Mouse (Mus musculus) left cerebral cortex, postnatal 36 days (tissue): ENCODE data around the gene Nkd1. TPM values are rescaled to one million over a fixed set of nuclear protein-coding genes. Genes with fewer than 3 reads are reported as not detected.

Experiments
- DNase-seq, 2 experiments: peaks; one replicate each; pipeline ENCODE4 v3.0.0; 2021 to 2022; ENCODE audit warnings: low spot score in 2 of 2, mixed read lengths in 1 of 2
- intact Hi-C: fragments of 180-260 bp; cut with DNase I; formaldehyde crosslinking; loops from one replicate; pipeline ENCODE4 v1.15.1; 2025
- total RNA-seq, 2 experiments: library from RNA; stranded (reverse); gene quantifications; 2 replicates each; pipeline ENCODE4 v1.2.3; 2021

Gene Nkd1
- total RNA-seq, 2 experiments from 2014 or later = 18.8 to 18.9 TPM

DNA sequence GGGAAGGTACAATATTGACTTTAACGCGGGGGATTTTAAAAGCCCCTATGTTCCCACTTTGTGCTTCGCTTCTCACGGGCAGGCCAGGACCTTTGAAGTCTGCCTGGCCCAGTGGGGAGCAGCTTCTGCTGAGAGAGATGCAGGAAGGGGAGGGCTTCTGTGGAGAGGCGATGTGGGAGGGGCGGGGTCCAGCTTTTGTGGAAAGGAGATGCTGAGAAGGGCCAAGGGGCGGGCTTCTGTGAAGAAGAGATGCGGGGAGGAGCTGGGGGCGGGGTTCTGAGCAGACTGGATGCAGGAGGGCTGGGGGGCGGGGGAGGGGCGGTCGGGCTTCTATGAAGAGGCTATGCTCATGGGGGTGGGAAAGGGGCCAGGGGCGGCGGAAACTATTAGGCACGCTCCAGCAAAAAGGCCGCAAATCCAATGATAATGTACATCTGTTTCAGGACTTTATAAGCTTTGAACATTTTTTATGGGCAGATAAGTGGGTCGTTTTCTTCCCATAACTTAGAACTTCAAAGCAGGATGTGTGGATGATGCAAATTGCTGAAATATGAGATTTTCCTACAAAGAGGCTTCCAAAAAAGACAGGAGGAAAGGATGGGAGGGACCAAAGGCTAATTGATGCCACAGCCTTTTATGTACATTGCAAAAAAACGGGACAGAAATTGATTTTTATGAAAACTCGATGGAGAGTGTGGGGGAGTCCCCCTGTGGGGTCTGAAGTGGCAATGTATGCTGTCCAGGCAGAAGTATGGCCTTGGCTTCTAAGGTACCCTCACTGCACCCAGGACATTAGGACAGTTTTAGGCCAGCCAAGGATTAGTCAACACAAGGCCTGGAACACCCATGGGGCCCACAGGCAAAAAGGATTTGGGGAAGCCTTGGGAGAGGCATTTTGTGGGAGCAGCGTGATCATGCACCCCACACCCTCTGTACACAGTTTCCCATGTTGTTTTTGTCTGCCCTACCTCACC, 83.2 kb downstream of the Nkd1 start:
- DNase-seq = peak in 1 of 2 experiments; percentile 26
- intact Hi-C loops = no loop called here

DNA sequence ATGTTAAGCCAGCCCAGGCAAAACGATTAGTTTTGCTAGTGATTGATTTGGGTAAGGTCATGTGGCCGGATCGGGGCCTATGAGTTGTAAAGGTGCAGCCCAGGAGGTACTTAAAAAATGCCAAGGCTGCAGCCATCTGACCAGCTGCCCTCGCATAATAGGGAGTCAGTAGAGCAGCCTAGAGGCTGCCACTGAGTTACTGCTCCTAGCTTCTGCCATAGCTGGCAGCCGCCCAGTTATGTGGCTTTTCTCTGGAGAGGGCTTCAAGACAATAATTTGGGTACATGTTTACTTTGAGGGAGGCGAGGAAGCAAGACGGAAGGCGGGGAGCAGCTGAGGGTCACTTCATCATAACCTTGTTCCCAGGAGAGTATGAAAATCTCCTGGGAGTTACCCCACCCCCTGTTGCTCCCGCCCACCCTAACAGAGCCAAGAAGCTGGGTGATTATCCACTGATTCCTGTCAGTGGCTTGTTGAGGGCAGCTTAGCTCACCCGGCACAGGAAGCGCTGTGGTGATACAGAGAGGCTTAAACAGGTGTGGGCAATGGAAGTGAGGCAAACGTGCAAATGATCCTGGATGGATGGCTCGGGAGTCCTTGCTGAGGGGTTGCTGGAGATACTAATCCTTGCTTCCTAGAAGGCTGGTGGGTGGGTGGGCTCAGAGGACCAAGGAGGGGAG, 84.3 kb downstream of the Nkd1 start:
- intact Hi-C loops = no loop called here
- DNase-seq = no peak

DNA sequence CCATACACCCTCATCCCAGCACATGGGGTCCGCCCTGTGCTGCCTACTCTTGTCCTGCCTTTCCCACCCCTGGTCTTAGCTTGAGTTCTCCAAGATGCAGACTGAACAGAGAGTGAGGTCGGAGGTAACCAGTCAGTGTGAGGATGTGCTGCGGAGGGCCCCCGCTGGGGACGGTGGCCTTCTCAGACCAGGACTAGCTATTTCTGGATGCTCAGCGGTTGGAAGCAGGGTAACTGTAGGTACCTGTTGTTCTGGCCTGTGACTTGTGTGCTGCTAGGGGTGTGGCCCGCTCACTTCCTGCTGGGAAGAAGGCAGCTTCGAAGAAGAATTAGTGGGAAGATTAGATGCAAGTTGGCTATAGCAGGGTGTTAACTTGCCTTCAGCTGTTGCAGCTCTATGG, 87.9 kb downstream of the Nkd1 start:
- no peak for DNase-seq
- intact Hi-C loops = no loop called here

DNA sequence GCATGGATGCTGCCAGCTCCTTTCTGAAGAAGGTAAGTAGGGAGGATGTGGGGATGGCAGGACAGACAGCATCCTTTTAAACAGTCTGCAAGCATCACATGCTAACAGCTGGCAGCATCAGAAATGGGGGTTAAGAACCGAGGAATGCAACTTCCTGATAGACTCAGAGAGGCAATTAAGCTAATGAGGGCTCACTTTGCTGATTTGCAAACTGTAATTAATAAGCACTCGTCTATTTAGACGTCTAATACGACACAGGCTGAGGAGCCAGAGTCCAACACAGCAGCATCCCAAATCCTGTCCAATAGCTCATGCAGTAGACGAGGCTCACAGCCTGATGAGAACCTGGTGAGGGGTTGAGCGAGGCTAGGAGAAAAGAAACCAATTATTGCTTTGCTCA, 89.1 kb downstream of the Nkd1 start:
- intact Hi-C loops = no loop called here
- no peak for DNase-seq

DNA sequence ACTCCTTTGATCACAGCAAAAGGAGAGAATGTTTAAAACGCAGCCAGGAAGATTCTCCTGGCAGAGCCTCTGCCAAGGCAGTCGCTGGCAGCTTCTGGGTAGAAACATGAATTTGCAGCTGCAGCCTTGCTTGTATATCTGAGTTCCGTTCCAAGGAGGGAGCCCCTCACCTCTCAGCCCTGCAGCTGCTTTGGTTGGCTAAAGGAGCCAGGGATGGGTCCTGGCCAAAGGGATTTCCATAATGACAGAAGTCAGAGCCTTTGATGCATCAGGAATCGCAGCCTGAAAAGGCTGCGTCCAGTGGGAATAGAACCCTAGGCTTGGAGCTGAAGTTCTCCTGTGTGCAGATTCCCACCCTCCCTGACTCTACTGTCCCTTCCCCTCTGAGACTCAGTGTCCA, 93.8 kb downstream of the Nkd1 start:
- intact Hi-C loops = no loop called here
- DNase-seq = no peak

DNA sequence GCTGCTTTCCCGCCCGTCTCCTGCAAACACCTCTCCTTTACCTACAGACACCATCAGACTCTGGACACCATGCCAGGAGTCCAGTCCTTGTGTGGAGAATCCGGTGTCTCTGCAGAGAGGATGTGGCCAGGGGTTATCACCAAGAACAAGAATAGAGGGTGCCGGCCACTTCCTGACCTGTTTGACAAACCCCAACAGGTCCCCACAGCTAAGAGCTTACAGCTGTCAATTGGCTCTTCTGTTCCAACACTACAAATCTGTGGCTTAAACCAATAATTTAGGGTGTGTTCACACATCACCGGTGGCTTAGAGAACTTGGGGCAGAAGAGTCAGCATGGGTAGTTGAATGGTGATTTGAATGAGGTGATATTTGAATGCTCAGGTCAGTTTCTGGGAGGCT, 97.5 kb downstream of the Nkd1 start:
- DNase-seq = no peak
- intact Hi-C loops = no loop called here

DNA sequence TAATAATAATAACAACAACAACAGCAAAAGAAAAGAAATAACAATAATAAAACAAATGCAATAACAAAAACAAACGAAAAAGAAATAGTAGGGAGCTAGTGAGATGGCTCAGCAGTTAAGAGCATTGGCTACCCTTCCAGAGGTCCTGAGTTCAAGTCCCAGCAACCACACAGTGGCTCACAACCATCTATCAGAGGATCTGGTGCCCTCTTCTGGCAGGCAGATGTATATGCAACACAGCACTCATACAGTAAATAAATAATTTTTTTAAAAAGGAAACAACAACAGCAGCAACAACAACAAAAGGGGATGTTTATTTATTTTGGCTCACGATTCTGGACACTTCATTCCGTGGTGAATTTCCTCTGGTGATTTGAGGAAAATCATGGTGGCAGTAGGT, 98.4 kb downstream of the Nkd1 start:
- no peak for DNase-seq
- intact Hi-C loops = no loop called here

DNA sequence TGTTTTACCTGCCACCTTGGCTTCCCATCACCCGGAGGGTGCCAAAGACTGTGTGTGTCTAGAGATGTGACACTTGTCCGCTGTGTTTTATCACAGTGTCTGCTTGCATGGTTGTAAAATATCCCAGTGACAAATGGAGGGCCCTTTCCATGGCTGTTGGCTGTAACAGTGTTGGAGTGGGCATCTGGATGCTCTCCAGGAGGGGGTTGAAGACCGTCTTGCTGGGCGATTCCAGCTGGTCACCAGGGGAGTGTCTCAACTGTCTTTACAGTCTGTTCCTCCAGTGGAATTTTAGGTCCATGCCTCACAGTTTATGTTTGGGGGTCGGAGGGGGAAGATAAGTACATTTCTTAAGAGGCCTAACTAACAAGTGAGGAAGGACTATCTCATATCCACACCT, 99.8 kb downstream of the Nkd1 start:
- intact Hi-C loops = loop anchor here (1.0 to 5.0 kb wide), 3 partner anchors 92 to 354 kb away; partner anchors contain the start of gene Brd7
- no peak for DNase-seq

DNA sequence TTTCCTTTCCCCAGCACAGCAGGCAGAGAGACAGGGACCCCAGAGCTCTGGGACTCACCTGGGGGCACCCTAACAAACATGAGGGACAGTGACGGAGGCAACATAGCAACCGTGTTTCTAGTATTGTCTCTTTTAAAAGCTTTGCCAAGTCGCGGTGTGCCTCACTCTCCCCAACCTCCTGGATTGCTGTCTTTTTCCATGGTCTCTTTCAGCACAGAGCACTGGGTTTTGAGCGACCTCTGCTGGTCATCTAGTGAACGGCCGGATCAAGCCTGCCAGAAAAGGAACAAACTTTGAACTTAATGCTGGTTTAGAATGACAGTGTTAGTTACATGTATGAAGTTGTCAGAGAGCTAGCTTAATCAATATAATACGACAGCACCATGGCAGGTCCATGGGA, 100.3 kb downstream of the Nkd1 start:
- intact Hi-C loops = loop anchor here (1.0 to 5.0 kb wide), 3 partner anchors 92 to 354 kb away; partner anchors contain the start of gene Brd7
- peak; percentile 60 to 75 for DNase-seq

DNA sequence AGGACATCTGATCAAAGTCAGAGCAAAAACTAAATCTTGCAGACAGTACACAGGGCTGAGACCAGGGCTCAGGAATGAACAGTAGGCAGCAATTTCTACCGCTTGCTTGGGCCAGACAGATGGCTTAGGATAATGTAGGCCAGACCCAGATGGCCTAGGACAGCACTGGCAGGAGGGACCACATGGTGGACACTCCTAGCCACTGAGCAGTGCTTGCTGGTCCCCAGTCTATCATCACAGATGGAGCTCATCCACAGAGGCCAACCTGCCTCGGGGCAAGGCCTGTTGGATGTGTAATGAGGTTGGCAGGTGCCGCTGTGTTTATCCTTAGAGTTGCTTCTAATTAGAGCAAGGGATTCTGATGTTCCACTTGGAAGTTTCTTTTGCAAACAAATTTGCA, 102.2 kb downstream of the Nkd1 start:
- DNase-seq = no peak
- intact Hi-C loops = loop anchor here (5.0 kb wide), 1 partner anchor 356 kb away; no protein-coding TSS in a partner anchor

DNA sequence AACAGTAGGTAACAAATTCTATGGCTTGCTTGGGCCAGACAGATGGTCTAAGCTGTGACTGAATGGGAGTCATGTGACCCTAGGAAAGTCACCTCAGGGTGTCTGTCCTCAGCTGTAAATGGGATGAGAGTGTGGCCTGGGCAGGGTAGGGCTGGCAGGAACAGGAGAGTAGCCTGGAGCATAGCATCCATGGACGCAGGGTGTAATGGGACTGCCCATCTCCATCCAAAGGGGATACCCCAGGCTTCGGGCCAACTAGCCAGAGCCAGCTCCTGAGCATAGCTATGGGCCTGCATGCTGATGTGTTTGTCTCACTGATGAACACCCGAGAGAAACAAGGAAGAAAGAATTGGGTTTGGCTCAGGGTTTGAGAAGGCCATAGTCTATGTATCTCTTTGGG, 103.1 kb downstream of the Nkd1 start:
- intact Hi-C loops = loop anchor here (5.0 kb wide), 1 partner anchor 357 kb away; no protein-coding TSS in a partner anchor
- DNase-seq = no peak

DNA sequence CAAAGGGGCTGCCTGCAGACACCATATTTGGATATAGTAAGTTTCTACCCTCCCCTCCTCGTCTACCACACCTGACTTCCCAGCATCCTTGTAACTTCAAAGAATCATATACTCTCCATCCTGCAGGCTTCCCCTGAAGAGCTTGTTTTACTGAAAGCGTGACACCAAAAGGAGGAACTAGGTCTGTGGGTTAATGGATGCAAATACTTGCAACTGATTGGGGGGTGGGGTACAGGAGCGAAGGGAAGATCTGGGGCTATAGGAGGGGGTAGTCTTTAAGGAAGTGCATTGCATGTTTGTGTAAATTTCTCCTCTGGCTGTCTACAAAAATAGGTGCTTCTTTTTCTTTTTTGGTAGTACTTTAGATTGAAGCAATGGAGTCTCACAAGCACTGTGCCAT, 105.3 kb downstream of the Nkd1 start:
- intact Hi-C loops = loop anchor here (5.0 kb wide), 1 partner anchor 174 kb away; no protein-coding TSS in a partner anchor

DNA sequence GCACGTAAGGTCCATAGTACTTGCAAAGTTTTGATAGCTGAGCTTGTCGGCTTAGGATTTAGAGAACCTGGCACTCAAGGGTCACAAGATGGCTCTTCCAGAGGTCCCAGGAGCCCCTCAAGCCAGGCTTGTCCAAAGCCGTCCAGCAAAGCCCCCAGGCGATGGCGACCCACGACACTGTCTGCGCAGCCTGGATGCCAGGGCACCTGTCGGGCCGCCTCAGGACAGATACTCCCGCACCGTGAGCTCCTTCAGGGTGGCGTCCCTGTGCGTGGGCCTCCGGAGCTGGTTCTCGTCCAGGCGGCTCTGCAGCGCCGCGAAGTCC, 105.7 kb downstream of the Nkd1 start:
- intact Hi-C loops = loop anchor here (1.0 to 5.0 kb wide), 2 partner anchors 70 to 175 kb away; partner anchors contain the start of gene Cyld

More for the DNA sequence above, 105.3 kb downstream of the Nkd1 start:
- DNase-seq = no peak

DNA sequence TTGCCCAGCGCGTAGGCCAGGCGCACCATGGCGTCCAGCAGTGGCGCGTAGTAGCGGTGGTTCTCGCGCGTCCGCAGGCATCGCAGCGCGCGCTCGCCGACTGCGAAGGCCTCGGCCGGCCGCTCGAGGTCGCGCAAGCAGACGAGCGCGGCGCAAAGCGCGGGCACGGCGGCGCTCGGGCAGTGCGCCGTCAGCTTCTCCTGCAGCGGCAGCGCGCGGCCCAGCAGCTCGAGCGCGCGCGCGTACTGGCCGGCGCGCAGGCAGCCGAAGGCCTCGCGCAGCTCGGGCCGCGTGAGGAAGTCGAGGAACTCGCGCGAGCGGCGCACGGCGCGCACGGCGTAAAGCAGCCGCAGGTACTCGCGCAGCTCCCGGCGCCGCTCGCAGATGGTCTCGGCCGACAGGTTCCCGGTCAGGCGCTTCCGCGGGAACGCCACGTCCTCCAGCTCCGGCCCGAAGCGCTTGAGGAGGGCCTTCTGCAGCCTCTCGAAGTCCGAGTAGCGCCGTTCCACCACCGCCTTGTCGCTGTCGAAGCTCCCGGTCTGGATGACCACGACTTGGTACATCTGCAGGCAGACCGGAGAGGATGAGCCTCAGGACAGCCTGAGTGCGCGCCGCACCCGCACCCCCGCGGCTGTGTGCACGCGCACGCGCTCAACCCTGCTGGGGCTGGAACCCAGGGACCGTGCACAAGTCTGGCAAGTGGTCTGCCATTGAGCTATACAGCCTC, 106.3 kb downstream of the Nkd1 start:
- intact Hi-C loops = loop anchor here (1.0 to 5.0 kb wide), 2 partner anchors 70 to 175 kb away; partner anchors contain the start of gene Cyld
- DNase-seq = peak; percentile 77 to 91

More for the DNA sequence above, 105.7 kb downstream of the Nkd1 start:
- no peak for DNase-seq

DNA sequence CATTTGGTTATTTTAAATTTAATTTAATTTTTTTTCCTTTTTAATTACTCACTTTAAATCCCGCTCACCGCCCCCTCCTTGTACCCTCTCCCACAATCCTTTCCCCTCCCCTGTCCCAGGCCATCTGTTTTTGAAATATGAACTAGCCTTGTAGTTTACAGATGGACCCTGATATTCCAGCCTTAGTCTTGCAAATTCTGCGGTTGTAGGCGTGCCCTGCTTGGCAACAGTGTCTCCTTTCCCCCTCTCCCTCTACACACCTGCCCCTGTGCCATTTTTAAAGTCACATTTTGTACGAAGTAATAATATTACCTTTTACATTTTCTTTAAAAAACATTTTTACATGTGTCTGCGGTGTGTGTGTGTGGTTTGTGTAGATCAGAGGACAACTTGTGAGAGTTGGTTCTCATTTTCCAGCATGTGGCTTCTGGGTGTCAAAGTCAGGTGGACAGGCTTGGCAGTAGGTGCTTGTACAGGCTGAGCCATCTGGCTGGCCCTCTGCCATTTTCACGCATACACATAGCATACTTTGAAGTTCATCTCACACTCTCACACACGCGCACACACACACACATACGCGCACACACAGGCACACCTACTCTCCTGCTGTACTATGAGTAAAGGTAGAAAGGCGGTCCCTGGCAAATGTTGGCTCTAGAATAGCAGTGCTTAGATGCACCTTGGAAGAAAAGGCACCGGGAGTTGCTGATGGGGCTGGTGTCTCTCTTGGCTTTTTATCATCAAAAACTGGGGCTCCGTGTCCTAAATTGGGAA, 107.0 kb downstream of the Nkd1 start:
- peak; percentile 47 to 53 for DNase-seq
- intact Hi-C loops = loop anchor here (5.0 kb wide), 1 partner anchor 176 kb away; no protein-coding TSS in a partner anchor

DNA sequence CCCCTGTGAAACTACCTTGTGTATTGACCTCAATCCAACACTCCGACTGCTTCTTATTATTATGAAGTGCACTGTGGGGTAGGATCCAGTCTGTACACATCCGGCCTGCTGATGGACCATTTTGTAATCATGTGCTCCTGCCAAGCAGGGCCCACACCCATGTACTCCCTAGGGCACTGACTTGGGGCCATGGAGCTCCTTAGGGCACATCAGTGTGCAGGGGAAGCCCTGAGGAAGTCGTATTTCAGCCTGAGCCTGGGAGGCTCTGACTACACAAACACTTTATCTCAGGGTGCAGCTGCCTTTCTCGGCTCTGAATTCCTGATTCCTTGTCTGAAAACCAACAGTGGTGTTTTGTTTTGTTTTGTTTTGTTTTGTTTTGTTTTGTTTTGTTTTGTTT, 109.1 kb downstream of the Nkd1 start:
- DNase-seq = no peak
- intact Hi-C loops = no loop called here

DNA sequence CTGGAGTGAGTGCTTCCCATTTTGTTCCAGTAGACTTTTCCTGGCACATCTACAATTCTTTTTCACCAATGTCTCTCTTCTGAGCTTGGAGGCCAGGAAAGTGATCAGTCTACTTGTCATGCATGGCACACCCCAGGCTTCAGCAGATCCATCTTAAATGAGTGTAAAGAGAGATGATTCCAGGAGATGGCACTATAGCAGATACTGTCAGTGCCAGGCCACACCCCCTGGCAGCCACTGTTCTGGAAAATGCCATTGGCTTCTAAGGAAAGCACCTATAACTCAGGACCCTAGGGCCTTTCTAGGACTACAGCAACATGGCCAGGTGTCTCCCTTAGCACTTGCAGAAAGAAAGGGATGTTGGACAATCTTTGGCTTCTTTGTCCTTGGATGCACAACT, 109.9 kb downstream of the Nkd1 start:
- intact Hi-C loops = no loop called here
- peak in 1 of 2 experiments; percentile 24 for DNase-seq

DNA sequence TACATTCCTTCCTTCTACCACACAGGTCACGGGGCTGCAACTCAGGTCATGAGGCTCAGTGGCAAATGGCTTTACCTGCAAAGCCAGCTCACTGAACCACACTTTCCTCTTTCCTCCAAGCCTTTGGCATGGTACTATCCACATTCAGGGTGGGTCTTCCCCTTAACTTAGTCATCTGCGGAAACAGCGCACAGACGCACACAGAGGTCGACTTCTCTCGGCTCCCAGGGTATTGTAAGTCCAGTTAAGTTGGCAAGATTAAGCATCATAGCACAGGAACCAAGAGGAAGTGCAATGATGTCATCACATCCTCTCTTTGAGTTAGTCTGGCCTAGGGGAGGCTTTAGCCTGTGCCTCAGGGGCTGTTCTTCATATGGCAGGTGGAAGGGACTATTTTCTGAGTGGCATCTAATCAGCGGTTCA, 112.2 kb downstream of the Nkd1 start:
- no peak for DNase-seq
- intact Hi-C loops = no loop called here
